Mouse (Mus musculus): ENCODE measurements around the gene Mgll. TPM values are rescaled to one million over a fixed set of nuclear protein-coding genes. Genes with fewer than 3 reads are reported as not detected.
A peak's percentile ranks its signal among the peaks of the same experiment; 100 is the strongest.

Mgll gene
- total RNA-seq, 2 experiments from 2014 or later, result 173 to 177 TPM

GRCm38 (mm10) chr6:88741791-88742190 lies 17.6 kb downstream of the Mgll start:
- no peak for DNase-seq
- intact Hi-C loops (cut with DNase I), result no loop called here

GRCm38 (mm10) chr6:88742286-88743011 lies 18.2 kb downstream of the Mgll start:
- intact Hi-C loops (cut with DNase I), result no loop called here
- DNase-seq, result no peak

- intact Hi-C loops (cut with DNase I), result no loop called here
- DNase-seq, result no peak
These were observed 19.5 kb downstream of the Mgll start for GRCm38 (mm10) chr6:88743601-88744291.

GRCm38 (mm10) chr6:88745027-88745426 lies 20.8 kb downstream of the Mgll start:
- no peak for DNase-seq
- intact Hi-C loops (cut with DNase I), result no loop called here

- DNase-seq, result no peak
- intact Hi-C loops (cut with DNase I), result no loop called here
These were observed 22.1 kb downstream of the Mgll start for GRCm38 (mm10) chr6:88746271-88746670.

GRCm38 (mm10) chr6:88747296-88748040 lies 23.3 kb downstream of the Mgll start:
- intact Hi-C loops (cut with DNase I), result no loop called here
- no peak for DNase-seq

GRCm38 (mm10) chr6:88750884-88751283 lies 26.7 kb downstream of the Mgll start:
- intact Hi-C loops (cut with DNase I), result no loop called here

GRCm38 (mm10) chr6:88752711-88753219 lies 28.6 kb downstream of the Mgll start:
- no peak for DNase-seq
- intact Hi-C loops (cut with DNase I), result no loop called here

More at GRCm38 (mm10) chr6:88750884-88751283, 26.7 kb downstream of the Mgll start:
- no peak for DNase-seq

DNA sequence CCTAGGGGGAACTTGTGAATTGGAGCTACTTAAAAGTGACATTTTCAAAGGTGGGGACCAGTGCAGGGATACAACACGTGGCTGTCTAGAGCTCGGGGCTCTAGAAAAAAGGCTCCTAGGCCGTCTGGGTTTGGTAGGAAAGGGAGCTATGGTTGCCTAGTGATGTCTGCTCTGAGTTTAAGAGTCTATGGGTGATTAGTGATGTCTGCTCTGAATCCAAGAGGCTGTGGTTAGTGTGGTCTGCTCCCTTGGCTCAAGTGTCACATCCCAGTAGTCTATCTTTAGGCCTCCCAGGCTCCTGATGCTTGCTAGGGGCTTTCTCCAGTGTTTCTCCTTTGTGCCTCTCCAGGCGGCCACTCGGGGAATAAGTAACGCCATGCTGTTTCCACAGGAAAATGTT lies 29.4 kb downstream of the Mgll start:
- intact Hi-C loops (cut with DNase I), result no loop called here
- DNase-seq, result no peak

DNA sequence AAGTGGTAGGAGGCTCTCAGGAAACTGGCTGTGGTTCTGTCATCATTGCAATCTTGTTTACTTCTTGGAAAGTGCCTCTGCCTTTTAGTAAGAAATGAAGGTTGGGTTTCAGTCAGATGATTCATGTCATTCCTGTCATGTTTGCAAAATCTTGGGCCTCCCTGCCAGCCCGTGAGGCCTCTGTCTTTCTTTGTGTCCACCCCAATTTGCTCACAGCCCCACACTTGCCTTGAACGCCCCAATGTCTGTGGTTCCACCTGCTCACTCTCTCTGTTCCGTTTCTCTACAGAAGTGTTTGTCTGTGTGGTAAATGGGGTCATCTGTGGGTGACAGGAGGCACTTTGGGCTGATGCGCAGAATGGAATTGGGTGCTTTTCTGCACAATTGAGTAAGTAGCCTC lies 32.8 kb downstream of the Mgll start:
- intact Hi-C loops (cut with DNase I), result no loop called here
- DNase-seq, result no peak

- DNase-seq, result no peak
- intact Hi-C loops (cut with DNase I), result loop anchor here (2.0 kb wide), 1 partner anchor 31 kb away; no protein-coding TSS in a partner anchor
These were observed 33.9 kb downstream of the Mgll start for GRCm38 (mm10) chr6:88758074-88758473.

GRCm38 (mm10) chr6:88758568-88759522 lies 34.6 kb downstream of the Mgll start:
- peak; percentile 54 to 56 for DNase-seq
- intact Hi-C loops (cut with DNase I), result loop anchor here (2.0 kb wide), 1 partner anchor 32 kb away; no protein-coding TSS in a partner anchor

GRCm38 (mm10) chr6:88759793-88760453 lies 35.7 kb downstream of the Mgll start:
- intact Hi-C loops (cut with DNase I), result loop anchor here (2.0 kb wide), 2 partner anchors 25 to 33 kb away; no protein-coding TSS in a partner anchor

GRCm38 (mm10) chr6:88760935-88761635 lies 36.9 kb downstream of the Mgll start:
- DNase-seq, result no peak
- intact Hi-C loops (cut with DNase I), result loop anchor here (2.0 kb wide), 1 partner anchor 26 kb away; no protein-coding TSS in a partner anchor

More at GRCm38 (mm10) chr6:88759793-88760453, 35.7 kb downstream of the Mgll start:
- DNase-seq, result peak; percentile 91

- no peak for DNase-seq
- intact Hi-C loops (cut with DNase I), result loop anchor here (2.0 kb wide), 1 partner anchor 27 kb away; no protein-coding TSS in a partner anchor
These were observed 37.6 kb downstream of the Mgll start for GRCm38 (mm10) chr6:88761684-88762439.

- intact Hi-C loops (cut with DNase I), result no loop called here
- DNase-seq, result no peak
These were observed 38.4 kb downstream of the Mgll start for GRCm38 (mm10) chr6:88762440-88763196.

DNA sequence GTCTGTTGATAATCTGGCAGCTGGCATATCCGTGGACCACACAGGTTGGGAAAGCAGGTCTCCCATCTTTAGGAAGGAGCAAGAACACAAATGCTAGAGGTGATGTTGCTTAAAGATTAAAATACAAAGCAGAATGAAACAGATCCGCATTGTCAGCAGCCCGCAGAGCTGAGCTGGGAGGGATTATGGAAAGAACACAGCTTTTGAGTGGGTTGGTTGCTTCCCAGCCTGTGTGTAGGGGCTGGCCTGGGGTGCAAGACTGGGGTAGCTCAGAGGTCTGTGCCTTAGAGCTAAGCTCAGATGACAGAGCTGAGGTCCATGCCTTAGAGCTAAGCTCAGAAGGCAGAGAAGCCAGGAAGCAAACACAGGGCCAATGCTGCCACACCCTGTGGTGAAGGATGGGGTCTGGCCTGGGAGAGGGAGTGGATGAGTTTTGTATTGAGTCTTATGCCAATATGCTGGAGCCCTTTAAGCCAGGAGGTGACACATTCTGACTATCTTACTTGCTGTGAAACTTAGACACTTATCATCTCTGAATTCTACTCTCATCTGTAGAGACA lies 39.4 kb downstream of the Mgll start:
- DNase-seq, result no peak
- intact Hi-C loops (cut with DNase I), result no loop called here

All from heart, postnatal 14 days (tissue).